Mouse (Mus musculus) C2C12 (cell line): ENCODE results near the gene Plcxd1. TPM values are rescaled to one million over a fixed set of nuclear protein-coding genes. Genes with fewer than 3 reads are reported as not detected.
"Not testable (repeated sequence)": the region's sequence is repeated elsewhere in the genome, so short reads cannot be mapped to it uniquely, and the experiment has no call there.

Source experiments
- H3K27me3 ChIP-seq: one replicate; pipeline ENCODE4 v1.6.1; 2011; ENCODE audit not compliant: control insufficient read depth, insufficient read depth, insufficient read length
- H3K36me3 ChIP-seq: one replicate; pipeline ENCODE4 v1.6.1; 2011; ENCODE audit not compliant: control insufficient read depth, insufficient read depth
- H3K4me3 ChIP-seq: one replicate; pipeline ENCODE4 v1.5.1; 2011; ENCODE audit warnings: mild to moderate bottlenecking, control low read depth; ENCODE audit not compliant: poor library complexity, insufficient read depth, severe bottlenecking
- H3K79me2 ChIP-seq: one replicate; pipeline ENCODE4 v1.6.1; 2011; ENCODE audit not compliant: control insufficient read depth, insufficient read depth
- H3K79me3 ChIP-seq: one replicate; pipeline ENCODE4 v1.6.1; 2011; ENCODE audit warnings: low read depth, control low read depth
- H3ac ChIP-seq: one replicate; pipeline ENCODE3; 2011; ENCODE audit warnings: low read depth; ENCODE audit not compliant: control insufficient read depth, insufficient read length
- CEBPB ChIP-seq: IDR thresholded peaks from one replicate; pipeline ENCODE4 v1.6.1; 2011; ENCODE audit warnings: low read depth, mild to moderate bottlenecking, control low read depth, moderate library complexity
- CTCF ChIP-seq: IDR thresholded peaks from one replicate; pipeline ENCODE4 v1.5.1; 2011; ENCODE audit not compliant: control insufficient read depth, insufficient read depth, insufficient read length
- FOSL1 ChIP-seq: IDR thresholded peaks from one replicate; pipeline ENCODE4 v1.8.0; 2011; ENCODE audit warnings: mild to moderate bottlenecking, low read length; ENCODE audit not compliant: poor library complexity, insufficient read depth, severe bottlenecking
- MAX ChIP-seq: IDR thresholded peaks from one replicate; pipeline ENCODE4 v1.6.1; 2011; ENCODE audit warnings: mild to moderate bottlenecking, control low read depth
- MYOD1 ChIP-seq: IDR thresholded peaks from one replicate; pipeline ENCODE4 v1.6.1; 2011; ENCODE audit warnings: low read depth; ENCODE audit not compliant: control insufficient read depth, insufficient read length
- MYOG ChIP-seq: IDR thresholded peaks from one replicate; pipeline ENCODE4 v1.6.1; 2011; ENCODE audit not compliant: control insufficient read depth, insufficient read length; ENCODE audit errors: extremely low read depth
- USF1 ChIP-seq: IDR thresholded peaks from one replicate; pipeline ENCODE4 v1.6.1; 2011; ENCODE audit warnings: low read depth, mild to moderate bottlenecking, control low read depth, moderate library complexity
- long read RNA-seq, 2 experiments: library from polyadenylated mRNA; unstranded; transcript quantifications; one replicate each; pipeline ENCODE4 v2.0.0; 2019 to 2020
- polyA plus RNA-seq: library from polyadenylated mRNA; unstranded; fragments of >200 nt; fragmentation: generic; extraction: Trizol; gene quantifications from one replicate; pipeline ENCODE4 v1.2.1, GENCODE M21; 2012; ENCODE audit warnings: missing spikeins

The Plcxd1 gene
- 0.78 TPM for polyA plus RNA-seq
- long read RNA-seq, experiment 1, result 0 reads
- long read RNA-seq, experiment 2, result 0 reads

DNA sequence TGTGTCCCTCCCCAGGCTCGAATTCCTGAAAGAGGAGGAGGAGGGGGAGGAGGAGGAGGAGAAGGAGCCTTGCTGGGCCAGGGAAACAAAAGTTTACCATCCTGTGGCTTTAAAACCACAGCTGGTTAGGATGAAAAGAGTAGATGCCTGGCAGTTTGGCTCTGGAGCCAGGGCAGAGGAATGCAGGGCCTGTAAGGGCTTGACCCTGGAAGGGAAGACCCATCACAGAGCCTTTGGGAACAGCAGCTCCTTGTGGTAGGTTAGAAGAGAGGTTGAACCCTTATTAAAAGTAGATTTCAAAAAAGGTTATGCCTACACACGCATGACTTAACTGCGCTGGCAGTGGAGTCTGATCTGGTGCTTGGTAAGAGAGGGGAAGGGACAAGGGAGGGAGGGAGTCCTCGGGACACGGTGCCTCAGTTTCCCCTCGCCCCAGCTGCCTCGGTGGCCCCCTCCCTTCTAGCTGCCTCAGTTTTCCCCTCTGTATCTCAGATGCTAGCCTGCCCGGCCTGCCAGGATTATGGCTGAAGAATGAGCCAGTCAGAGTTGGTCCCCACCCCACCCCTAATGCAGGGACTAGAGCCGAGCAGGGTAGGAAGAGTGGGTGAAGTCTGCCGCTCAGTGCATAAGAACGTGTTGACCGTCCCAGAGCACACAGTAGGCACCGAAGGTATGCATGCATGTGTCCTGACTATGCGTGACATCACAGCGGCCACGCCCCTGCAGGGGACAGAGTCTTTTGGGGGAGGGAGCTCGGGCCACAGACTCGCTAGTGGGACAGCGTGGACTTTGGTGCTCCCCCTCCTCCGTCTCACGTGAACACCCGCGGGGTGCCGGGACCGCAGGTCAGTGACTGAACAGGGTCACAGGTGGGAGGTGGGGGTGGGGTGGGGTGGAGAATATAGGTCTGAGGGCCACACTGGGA, at the start of gene Plcxd1:
TSS of gene Plcxd1 (plus strand) at position 314 of the 925 bp plus-strand sequence.
- H3K79me3 ChIP-seq, result no peaks in the 10 kb centered on the region
- no peaks in the 10 kb centered on the region for H3K27me3 ChIP-seq
- H3K79me2 ChIP-seq, result peaks cover 8% of the 10 kb centered on the region
- no peak within 1 kb of the TSS for H3K4me3 ChIP-seq
- no peak for TF ChIP-seq CEBPB
- no peak for TF ChIP-seq MAX
- no peak for TF ChIP-seq USF1
- TF ChIP-seq MYOG, result no peak
- no peak for TF ChIP-seq CTCF
- no peak for TF ChIP-seq MYOD1
- TF ChIP-seq FOSL1, result no peak
- H3K36me3 ChIP-seq, result peaks cover 19% of the 10 kb centered on the region
- H3ac ChIP-seq, result no peak within 1 kb of the TSS

DNA sequence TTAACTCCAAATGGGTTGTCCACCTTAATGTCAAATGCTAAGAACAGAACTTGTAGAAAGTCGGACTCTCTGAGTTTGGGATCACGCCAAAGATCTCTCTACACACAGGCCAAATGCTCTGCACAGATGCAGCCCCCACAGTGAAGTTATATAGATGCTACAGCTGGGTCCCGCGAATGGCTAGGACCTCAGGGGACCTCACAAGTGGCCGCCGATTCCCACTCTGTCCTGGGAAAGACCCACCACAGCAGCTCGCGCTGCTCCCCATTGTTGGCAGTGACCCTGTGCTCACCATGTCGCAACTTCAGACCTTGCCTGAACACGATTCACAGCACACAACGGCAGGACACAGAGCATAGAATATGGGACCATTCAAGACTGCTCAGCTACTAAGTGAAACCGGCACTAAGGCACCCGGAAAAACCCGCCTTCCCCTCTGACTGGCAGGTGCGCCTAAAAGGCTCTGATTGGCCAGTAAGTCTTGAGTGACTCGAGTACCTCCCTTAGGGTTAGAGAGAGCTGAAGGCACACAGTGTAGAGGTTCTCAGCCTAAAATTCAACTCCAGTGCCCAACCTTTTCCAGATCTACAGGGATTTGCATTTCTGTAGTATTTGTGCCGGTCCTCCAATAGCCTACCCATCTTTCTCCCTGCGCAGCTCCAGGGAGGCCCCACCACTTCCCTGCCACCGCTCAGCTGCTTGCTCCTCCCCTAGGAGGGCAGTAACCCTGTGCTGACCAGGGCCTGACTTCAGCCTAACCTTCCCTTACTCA, 41.9 kb upstream of the Plcxd1 start:
- no peak for TF ChIP-seq USF1
- TF ChIP-seq MAX, result no peak
- no peak for TF ChIP-seq MYOD1
- no peak for TF ChIP-seq FOSL1
- TF ChIP-seq CTCF, result no peak
- TF ChIP-seq MYOG, result no peak
- TF ChIP-seq CEBPB, result no peak
- Histone ChIP-seq H3K36me3 (no peaks in the 10 kb centered on the region), H3K79me3 (no peaks in the 10 kb centered on the region), H3K4me3 (peak overlapping the region; percentile 32), H3ac (peak overlapping the region; percentile 84), H3K27me3 (no peaks in the 10 kb centered on the region), H3K79me2 (no peaks in the 10 kb centered on the region)

GRCm38 (mm10) chr5:110072413-110072812, 27.4 kb upstream of the Plcxd1 start, which contains the start of gene Gm17655:
Gm17655 (minus strand) TSS chr5:110072513.
- not testable (repeated sequence) for H3K79me3 ChIP-seq, H3ac ChIP-seq, H3K79me2 ChIP-seq, H3K4me3 ChIP-seq, H3K27me3 ChIP-seq, H3K36me3 ChIP-seq

DNA sequence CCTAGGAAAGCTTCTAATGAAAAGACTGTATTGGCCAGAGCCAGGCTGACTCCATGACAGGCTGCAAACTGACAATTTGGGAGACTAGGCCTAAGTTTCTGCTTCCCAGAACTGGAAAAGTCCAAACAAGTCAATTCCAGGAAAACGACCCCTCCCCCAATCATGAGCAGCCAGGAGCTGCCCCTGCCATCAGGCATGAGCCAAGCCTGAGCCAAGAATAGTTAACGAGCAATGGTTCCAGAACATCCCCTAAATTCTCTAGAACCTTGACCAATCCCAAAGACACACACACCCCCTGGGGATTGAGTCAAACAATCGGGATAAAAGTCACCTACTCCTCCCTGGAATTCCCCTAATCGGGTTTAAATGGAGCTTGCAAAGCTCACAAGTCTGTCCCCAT, 16.8 kb upstream of the Plcxd1 start:
- TF ChIP-seq MYOD1 (no peak), USF1 (no peak), MAX (no peak), MYOG (no peak), CTCF (no peak), FOSL1 (no peak)
- no peaks in the 10 kb centered on the region for H3K27me3 ChIP-seq
- no peak overlapping the region for H3ac ChIP-seq
- H3K36me3 ChIP-seq, result no peaks in the 10 kb centered on the region
- H3K79me2 ChIP-seq, result no peaks in the 10 kb centered on the region
- H3K4me3 ChIP-seq, result no peak overlapping the region
- H3K79me3 ChIP-seq, result no peaks in the 10 kb centered on the region

GRCm38 (mm10) chr5:110086161-110086866, 13.5 kb upstream of the Plcxd1 start:
- H3K4me3 ChIP-seq, result no peak overlapping the region
- H3K36me3 ChIP-seq, result no peaks in the 10 kb centered on the region
- no peak overlapping the region for H3ac ChIP-seq
- TF ChIP-seq CTCF (no peak), FOSL1 (no peak), MYOD1 (no peak), CEBPB (no peak), USF1 (no peak), MAX (no peak), MYOG (no peak)
- H3K27me3 ChIP-seq, result no peaks in the 10 kb centered on the region
- H3K79me3 ChIP-seq, result no peaks in the 10 kb centered on the region
- H3K79me2 ChIP-seq, result no peaks in the 10 kb centered on the region
